Mouse (Mus musculus) MEL (cell line): ENCODE measurements around the gene Olfr520. TPM values are rescaled to one million over a fixed set of nuclear protein-coding genes. Genes with fewer than 3 reads are reported as not detected.

Experiments
- DNase-seq: peaks from one replicate; pipeline ENCODE4 v3.0.0; 2011; ENCODE audit warnings: low read depth, low spot score
- H3K27ac ChIP-seq: 2 replicates; pipeline ENCODE4 v1.5.1; 2012; ENCODE audit warnings: low read depth, mild to moderate bottlenecking, control low read depth, low read length, moderate library complexity; ENCODE audit not compliant: control insufficient read depth
- H3K27me3 ChIP-seq, 2 experiments: fragments of 150-350 bp in 1 of 2; sonication (generic) in 1 of 2; 2 replicates each; pipeline ENCODE4 v1.6.1; 2012; ENCODE audit warnings: low read length in 2 of 2, mild to moderate bottlenecking in 2 of 2, improper control_type of control experiment in 1 of 2, moderate library complexity in 1 of 2; ENCODE audit not compliant: insufficient read depth in 2 of 2, control insufficient read depth in 1 of 2
- H3K36me3 ChIP-seq, 2 experiments: 2 replicates each; pipeline ENCODE4 v1.6.1; 2012 to 2014; ENCODE audit warnings: low read length in 2 of 2, improper control_type of control experiment in 1 of 2, inconsistent platforms in 1 of 2, mild to moderate bottlenecking in 1 of 2; ENCODE audit not compliant: insufficient read depth in 2 of 2, control insufficient read depth in 1 of 2
- H3K4me1 ChIP-seq, 2 experiments: fragments of 150-350 bp in 1 of 2; sonication (generic) in 1 of 2; 2 replicates each; pipeline ENCODE4 v1.6.1; 2012; ENCODE audit warnings: low read length in 2 of 2, improper control_type of control experiment in 1 of 2, mild to moderate bottlenecking in 1 of 2; ENCODE audit not compliant: insufficient read depth in 2 of 2, control insufficient read depth in 1 of 2
- H3K4me3 ChIP-seq, 2 experiments: fragments of 150-350 bp in 1 of 2; sonication (generic) in 1 of 2; 2 replicates each; pipeline ENCODE4 v1.5.1; 2012; ENCODE audit warnings: low read depth in 2 of 2, low read length in 2 of 2, mild to moderate bottlenecking in 2 of 2, moderate library complexity in 2 of 2, control low read depth in 1 of 2, improper control_type of control experiment in 1 of 2; ENCODE audit not compliant: control insufficient read depth in 1 of 2, insufficient read depth in 1 of 2
- H3K79me2 ChIP-seq: 2 replicates; pipeline ENCODE4 v1.6.1; 2012; ENCODE audit warnings: mild to moderate bottlenecking, low read length, moderate library complexity; ENCODE audit not compliant: control insufficient read depth, poor library complexity, insufficient read depth
- H3K9ac ChIP-seq: 2 replicates; pipeline ENCODE4 v1.6.1; 2012; ENCODE audit warnings: low read depth, mild to moderate bottlenecking, control low read depth, low read length, moderate library complexity; ENCODE audit not compliant: control insufficient read depth, poor library complexity, severe bottlenecking
- H3K9me3 ChIP-seq: fragments of 150-350 bp; sonication (generic); replicated peaks from 2 replicates; pipeline ENCODE4 v1.6.1; 2012; ENCODE audit warnings: mild to moderate bottlenecking, low read length, improper control_type of control experiment, moderate library complexity; ENCODE audit not compliant: insufficient read depth
- BHLHE40 ChIP-seq: IDR thresholded peaks from 2 replicates; pipeline ENCODE4 v1.6.1; 2012; ENCODE audit warnings: low read depth, mild to moderate bottlenecking, inconsistent platforms, low read length, improper control_type of control experiment, borderline replicate concordance
- CTCF ChIP-seq, 3 experiments: IDR thresholded peaks in 2 of 3; conservative IDR thresholded peaks in 1 of 3; 2 replicates each; pipeline ENCODE4 v1.5.1; 2011 to 2012; ENCODE audit warnings: low read length in 3 of 3, low read depth in 2 of 3, mild to moderate bottlenecking in 2 of 3, improper control_type of control experiment in 1 of 3, inconsistent platforms in 1 of 3, mixed read lengths in 1 of 3, moderate library complexity in 1 of 3; ENCODE audit not compliant: control insufficient read depth in 1 of 3, insufficient read depth in 1 of 3, poor library complexity in 1 of 3, severe bottlenecking in 1 of 3
- E2F4 ChIP-seq: IDR thresholded peaks from 2 replicates; pipeline ENCODE4 v1.6.1; 2011; ENCODE audit warnings: low read depth, low read length, improper control_type of control experiment, borderline replicate concordance
- EP300 ChIP-seq, 2 experiments: IDR thresholded peaks; 2 replicates each; pipeline ENCODE4 v1.6.1; 2011; ENCODE audit warnings: improper control_type of control experiment in 2 of 2, low read length in 2 of 2, low read depth in 1 of 2, mild to moderate bottlenecking in 1 of 2
- ETS1 ChIP-seq: IDR thresholded peaks from 2 replicates; pipeline ENCODE4 v1.6.1; 2012; ENCODE audit warnings: low read depth, mild to moderate bottlenecking, inconsistent platforms, low read length, improper control_type of control experiment, moderate library complexity
- GATA1 ChIP-seq: IDR thresholded peaks from 2 replicates; pipeline ENCODE4 v1.6.1; 2011; ENCODE audit warnings: low read depth, low read length, improper control_type of control experiment
- JUND ChIP-seq: IDR thresholded peaks from 2 replicates; pipeline ENCODE4 v1.6.1; 2011; ENCODE audit warnings: low read depth, mild to moderate bottlenecking, improper control_type of control experiment, low read length
- MAZ ChIP-seq: IDR thresholded peaks from 2 replicates; pipeline ENCODE4 v1.6.1; 2012; ENCODE audit warnings: low read depth, mild to moderate bottlenecking, inconsistent platforms, low read length, improper control_type of control experiment
- MYB ChIP-seq: IDR thresholded peaks from 2 replicates; pipeline ENCODE4 v1.6.1; 2011; ENCODE audit warnings: mild to moderate bottlenecking, low read depth, low read length, improper control_type of control experiment
- MYC ChIP-seq: IDR thresholded peaks from 2 replicates; pipeline ENCODE4 v1.6.1; 2011; ENCODE audit warnings: low read depth, mild to moderate bottlenecking, low read length, improper control_type of control experiment, moderate library complexity
- NELFE ChIP-seq: IDR thresholded peaks from 2 replicates; pipeline ENCODE4 v1.6.1; 2011; ENCODE audit warnings: low read depth, low read length, improper control_type of control experiment
- POLR2AphosphoS2 ChIP-seq: IDR thresholded peaks from 2 replicates; pipeline ENCODE4 v1.6.1; 2011; ENCODE audit warnings: low read length, improper control_type of control experiment
- POLR2AphosphoS5 ChIP-seq: IDR thresholded peaks from 2 replicates; pipeline ENCODE4 v1.6.1; 2012; ENCODE audit warnings: low read depth, borderline replicate concordance, mild to moderate bottlenecking, inconsistent platforms, low read length, moderate library complexity, mixed read lengths
- RAD21 ChIP-seq: IDR thresholded peaks from 2 replicates; pipeline ENCODE4 v1.6.1; 2011; ENCODE audit warnings: mild to moderate bottlenecking, low read depth, low read length, improper control_type of control experiment
- RCOR1 ChIP-seq: IDR thresholded peaks from 2 replicates; pipeline ENCODE4 v1.6.1; 2012; ENCODE audit warnings: low read depth, mild to moderate bottlenecking, inconsistent platforms, low read length, improper control_type of control experiment
- SIN3A ChIP-seq: IDR thresholded peaks from 2 replicates; pipeline ENCODE4 v1.6.1; 2012; ENCODE audit warnings: low read length, improper control_type of control experiment, inconsistent platforms
- SMC3 ChIP-seq: IDR thresholded peaks from 2 replicates; pipeline ENCODE4 v1.6.1; 2011; ENCODE audit warnings: low read depth, low read length, improper control_type of control experiment
- TBP ChIP-seq: IDR thresholded peaks from 2 replicates; pipeline ENCODE4 v1.8.0; 2011; ENCODE audit warnings: low read depth, low read length, improper control_type of control experiment
- USF2 ChIP-seq, 2 experiments: IDR thresholded peaks; 2 replicates each; pipeline ENCODE4 v1.6.1; 2011 to 2012; ENCODE audit warnings: improper control_type of control experiment in 2 of 2, low read length in 2 of 2, borderline replicate concordance in 1 of 2, inconsistent platforms in 1 of 2, low read depth in 1 of 2, mild to moderate bottlenecking in 1 of 2; ENCODE audit not compliant: insufficient read depth in 1 of 2
- ZMIZ1 ChIP-seq: IDR thresholded peaks from 2 replicates; pipeline ENCODE4 v1.6.1; 2012; ENCODE audit warnings: low read depth, mild to moderate bottlenecking, inconsistent platforms, low read length, improper control_type of control experiment, moderate library complexity
- ZNF384 ChIP-seq: IDR thresholded peaks from 2 replicates; pipeline ENCODE4 v1.6.1; 2012; ENCODE audit warnings: low read depth, mild to moderate bottlenecking, inconsistent platforms, low read length, improper control_type of control experiment
- polyA plus RNA-seq, 2 experiments: library from polyadenylated mRNA; stranded (reverse) in 1 of 2; unstranded in 1 of 2; fragments of >175 nt in 1 of 2; fragments of >200 nt in 1 of 2; gene quantifications; 2 replicates each; pipeline versions ENCODE4 v1.2.1 to v1.2.4; 2012; ENCODE audit warnings: low replicate concordance in 2 of 2, low read depth in 1 of 2; ENCODE audit not compliant: insufficient read length in 2 of 2, insufficient read depth in 1 of 2, missing spikeins in 1 of 2
- total RNA-seq: library from RNA; depleted of rRNA; stranded (reverse); fragments of 300-350 nt; gene quantifications from 2 replicates; pipeline ENCODE4 v1.2.3, GENCODE M21; 2012

The Olfr520 gene
- total and polyA plus RNA-seq, 3 experiments, result not detected

- Histone ChIP-seq H3K79me2 (no peaks in the 10 kb centered on the region), H3K9me3 (no peaks in the 10 kb centered on the region), H3K36me3 (peaks cover 0 to 2% of the 10 kb centered on the region in 2 experiments; a peak in 1 of 4 replicates), H3K27ac (no peak overlapping the region), H3K4me3 (no peak overlapping the region), H3K9ac (no peak overlapping the region), H3K27me3 (peaks cover under 1 to 1% of the 10 kb centered on the region in 2 experiments; a peak in 2 of 4 replicates), H3K4me1 (peaks cover 0 to 6% of the 10 kb centered on the region in 2 experiments; a peak in 3 of 4 replicates)
- TF ChIP-seq ZNF384 (no peak), ZMIZ1 (no peak), RCOR1 (no peak), BHLHE40 (no peak), MAZ (no peak), POLR2AphosphoS2 (no peak), ETS1 (no peak), NELFE (no peak), EP300 (IDR thresholded peaks at IDR 0.05; ENCODE audit: low read depth in 1 of 2, low read length in 2 of 2) (no peak), SIN3A (no peak), MYB (no peak), JUND (no peak), TBP (no peak), E2F4 (no peak), MYC (no peak), CTCF (IDR thresholded peaks at IDR 0.05 in 2 of 3, conservative IDR thresholded peaks at IDR 0.05 in 1 of 3; ENCODE audit: control insufficient read depth in 1 of 3, insufficient read depth in 1 of 3, low read depth in 2 of 3, low read length in 3 of 3, poor library complexity in 1 of 3, severe bottlenecking in 1 of 3) (no peak), POLR2AphosphoS5 (no peak), USF2 (IDR thresholded peaks at IDR 0.05; ENCODE audit: borderline replicate concordance in 1 of 2, insufficient read depth in 1 of 2, low read depth in 1 of 2, low read length in 2 of 2) (no peak)
- peak; percentile 5 for DNase-seq
These were observed 23.6 kb upstream of the Olfr520 start for GRCm38 (mm10) chr7:99706341-99707037.

GRCm38 (mm10) chr7:99707038-99707595 is 23.0 kb upstream of the Olfr520 start:
- H3K36me3 ChIP-seq, result peaks cover 0 to 2% of the 10 kb centered on the region in 2 experiments; a peak in 1 of 4 replicates
- TF ChIP-seq SMC3, result peak; percentile 10; the same call in 1 of the 2 replicates
- TF ChIP-seq RAD21, result no peak
- TF ChIP-seq GATA1, result 0 out of 2 replicates have a peak, but pooled peaks have one; percentile 4
- TF ChIP-seq CTCF (IDR thresholded peaks at IDR 0.05 in 2 of 3, conservative IDR thresholded peaks at IDR 0.05 in 1 of 3; ENCODE audit: control insufficient read depth in 1 of 3, insufficient read depth in 1 of 3, low read depth in 2 of 3, low read length in 3 of 3, poor library complexity in 1 of 3, severe bottlenecking in 1 of 3), result no peak
- no peak for TF ChIP-seq MYB
- no peak overlapping the region for H3K27ac ChIP-seq
- no peaks in the 10 kb centered on the region for H3K79me2 ChIP-seq
- peaks cover 0 to 6% of the 10 kb centered on the region in 2 experiments; a peak in 3 of 4 replicates for H3K4me1 ChIP-seq
- no peak overlapping the region for H3K4me3 ChIP-seq
- H3K9me3 ChIP-seq, result no peaks in the 10 kb centered on the region
- H3K9ac ChIP-seq, result no peak overlapping the region
- DNase-seq, result peak; percentile 23
- peaks cover 0 to 1% of the 10 kb centered on the region in 2 experiments; a peak in 2 of 4 replicates for H3K27me3 ChIP-seq
